Mouse (Mus musculus) T-cell, adult 2 months (primary cell): Measurements from ENCODE around the gene Sp4.

Experiments used
- DNase-seq: peaks from one replicate; pipeline ENCODE4 v3.0.0; 2022; ENCODE audit warnings: low spot score

Gene Sp4

GRCm38 (mm10) chr12:118276385-118276784 is 24.9 kb downstream of the Sp4 start:
- DNase-seq, result no peak

DNA sequence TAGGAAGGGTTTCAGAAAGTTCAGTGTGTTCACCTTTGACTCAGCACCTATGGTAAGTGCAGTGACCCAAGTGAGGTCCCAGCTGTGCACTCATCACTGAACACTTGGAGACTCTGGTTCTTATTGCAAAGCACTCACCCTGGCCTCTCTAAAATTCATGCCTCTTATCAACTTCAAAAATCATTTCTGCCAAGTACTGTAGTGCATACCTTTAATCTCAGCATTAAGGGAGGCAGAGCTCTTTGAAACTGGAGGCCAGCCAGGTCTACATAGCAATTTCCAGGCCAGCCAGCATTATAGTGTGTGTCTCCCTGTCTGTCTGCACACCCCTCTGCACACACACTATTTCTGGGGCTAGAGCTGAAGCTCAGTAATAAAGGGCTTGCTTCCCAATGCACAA is 36.3 kb downstream of the Sp4 start:
- DNase-seq, result no peak

- DNase-seq, result no peak
Observed at GRCm38 (mm10) chr12:118263878-118264277, 37.4 kb downstream of the Sp4 start.

GRCm38 (mm10) chr12:118255292-118255782 is 45.9 kb downstream of the Sp4 start:
- DNase-seq, result no peak

GRCm38 (mm10) chr12:118221182-118221581 is 80.1 kb downstream of the Sp4 start:
- DNase-seq, result no peak

GRCm38 (mm10) chr12:118220062-118220461 is 81.2 kb downstream of the Sp4 start:
- no peak for DNase-seq

DNA sequence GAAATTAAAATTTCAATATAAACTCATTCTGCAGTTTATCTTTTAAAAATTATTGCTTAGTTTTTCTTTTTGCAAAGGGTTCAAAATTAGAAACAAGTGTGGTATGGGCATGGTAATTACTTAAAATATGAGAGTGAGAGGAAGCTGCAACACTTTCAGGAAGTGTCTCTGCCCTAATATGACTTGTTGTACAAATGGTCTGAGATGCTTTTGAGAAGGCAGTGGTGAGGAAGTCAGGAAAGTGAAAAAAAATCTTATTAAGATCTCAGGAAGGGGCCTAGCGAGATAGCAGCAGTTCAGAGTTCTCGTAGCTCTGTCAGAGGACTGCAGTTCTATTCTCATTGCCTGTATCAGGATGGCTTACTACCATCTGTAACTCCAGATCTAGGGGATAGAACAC is 89.1 kb downstream of the Sp4 start:
- no peak for DNase-seq

DNA sequence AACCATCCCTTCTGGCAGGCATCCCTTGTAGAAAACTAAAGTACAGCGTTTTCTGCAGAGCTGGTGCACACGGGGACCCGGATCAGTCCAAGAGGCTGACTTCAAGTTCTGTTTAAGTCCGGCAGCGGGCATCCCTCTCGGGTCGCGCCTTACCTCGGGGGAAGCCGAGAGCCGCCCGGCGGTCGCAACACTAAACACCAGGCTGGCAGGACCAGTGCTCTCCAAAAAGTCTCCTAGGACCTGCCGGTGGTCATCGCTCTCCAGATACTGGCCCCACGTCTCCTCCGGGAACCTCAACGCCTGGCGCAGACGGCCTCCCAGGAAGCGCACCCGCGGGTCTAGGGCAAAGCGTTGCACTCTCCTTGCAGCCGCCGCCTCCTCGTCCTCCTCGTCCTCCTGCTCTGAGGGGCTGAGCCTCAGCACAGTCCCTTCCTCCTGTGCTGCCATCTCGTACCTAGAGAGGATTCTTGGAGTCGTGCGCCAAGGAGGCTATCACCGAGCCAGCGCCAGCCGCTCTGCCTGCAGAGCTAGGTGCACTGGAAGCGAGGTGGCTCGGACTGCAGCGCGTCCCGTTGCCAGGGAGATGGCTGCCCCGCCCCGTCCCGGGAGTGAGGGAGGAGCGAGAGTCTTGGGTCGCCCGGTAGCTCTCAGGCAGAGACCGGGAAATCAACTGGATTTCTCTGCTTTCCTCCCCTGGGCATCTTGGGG is 102.7 kb downstream of the Sp4 start, which contains the start of gene Dnah11:
Gene Dnah11 (minus strand): TSS at position 658 of the 708 bp plus-strand sequence.
- peak; percentile 41 for DNase-seq

- no peak for DNase-seq
Observed at GRCm38 (mm10) chr12:118196583-118196982, 104.7 kb downstream of the Sp4 start.

DNA sequence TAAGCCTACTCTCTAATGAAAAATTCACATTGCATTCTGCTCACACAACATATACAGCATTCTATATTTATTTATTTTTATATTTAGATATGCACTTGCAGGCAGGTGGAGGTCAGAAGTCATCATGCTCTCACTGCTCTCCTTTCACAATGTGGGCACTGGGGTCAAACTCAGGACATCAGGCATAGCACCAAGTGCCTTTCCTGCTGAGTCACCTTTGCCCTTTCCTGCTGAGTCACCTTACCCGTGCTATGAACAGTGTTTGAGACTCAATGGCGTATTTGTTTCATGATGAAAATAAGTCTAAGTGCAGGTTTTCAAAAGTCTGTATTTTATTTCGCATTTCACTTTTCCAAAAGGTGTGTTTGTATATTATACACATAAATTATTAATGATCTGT is 111.7 kb downstream of the Sp4 start:
- DNase-seq, result no peak

DNA sequence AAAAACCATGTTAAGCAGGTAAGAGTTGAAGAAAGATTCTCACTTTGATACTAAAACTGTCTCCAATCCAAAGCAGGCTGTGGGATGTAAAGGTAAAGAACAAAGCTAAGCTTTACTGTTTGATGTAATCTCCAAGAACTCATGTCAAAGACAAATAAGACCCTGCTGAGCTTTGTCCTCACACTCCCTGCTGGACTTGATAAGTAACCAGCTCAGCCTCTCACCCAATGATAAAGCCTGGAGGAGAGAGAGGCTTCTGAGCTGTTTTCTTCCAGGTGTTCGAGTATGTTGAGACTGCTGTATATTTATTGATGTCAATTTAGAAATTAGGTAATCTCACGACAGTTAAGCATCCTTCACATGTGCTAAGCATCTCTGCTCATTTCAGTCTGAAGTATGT is 113.6 kb downstream of the Sp4 start:
- DNase-seq, result no peak

GRCm38 (mm10) chr12:118186881-118187489 is 114.3 kb downstream of the Sp4 start:
- no peak for DNase-seq

- no peak for DNase-seq
Observed at GRCm38 (mm10) chr12:118186120-118186880, 114.9 kb downstream of the Sp4 start.
